In genomic region chr3:71103550-71103949, GRCm38 (mm10) we compare ENCODE assay signal across 24 mouse cellular contexts.
DNase-seq lines count a peak whose midpoint lies in the region; ATAC-seq lines count a peak whose summit lies in the region.
"Had no signal": no experiment of that assay in that cellular context is flagged by ENCODE, and none has a peak within 500 bp of the region (broad histone marks: within the 10 kb centered on the region; RNA-seq: fewer than 3 reads in every experiment).

No protein-coding gene starts in this region.

- no peaks in the 10 kb centered on the region for H3K27me3 ChIP-seq in midbrain, embryonic 12.5 days
- no peaks in the 10 kb centered on the region for H3K27me3 ChIP-seq in midbrain, embryonic 15.5 days (replicated peaks)
- H3K27me3 ChIP-seq in midbrain, embryonic 14.5 days (ENCODE audit: control insufficient read depth, insufficient read depth, low read length), result no peaks in the 10 kb centered on the region
- H3K27me3 ChIP-seq: forebrain, embryonic 13.5 days; heart, embryonic 13.5 days; hindbrain, embryonic 12.5 days; hindbrain, embryonic 15.5 days had no signal

- H3K9me3 ChIP-seq in midbrain, embryonic 12.5 days, result no peaks in the 10 kb centered on the region
- no peaks in the 10 kb centered on the region for H3K9me3 ChIP-seq in midbrain, embryonic 15.5 days
- H3K9me3 ChIP-seq in midbrain, embryonic 14.5 days (ENCODE audit: control insufficient read depth, low read length), result no peaks in the 10 kb centered on the region
- H3K9me3 ChIP-seq: forebrain, embryonic 10.5 days; forebrain, embryonic 13.5 days; heart, embryonic 10.5 days; heart, embryonic 13.5 days; hindbrain, embryonic 12.5 days; hindbrain, embryonic 15.5 days had no signal

- peak overlapping the region; percentile 35; the same call in 1 of the 2 replicates for H3K27ac ChIP-seq in midbrain, embryonic 12.5 days (replicated peaks)
- H3K27ac ChIP-seq in midbrain, embryonic 15.5 days, result no peak overlapping the region
- no peak overlapping the region for H3K27ac ChIP-seq in midbrain, embryonic 14.5 days (replicated peaks; ENCODE audit: low read depth, low read length)
- H3K27ac ChIP-seq: forebrain, embryonic 10.5 days; forebrain, embryonic 13.5 days; heart, adult 2 months; heart, embryonic 10.5 days; heart, embryonic 13.5 days; hindbrain, embryonic 12.5 days; hindbrain, embryonic 15.5 days had no signal

- 75% methylated on average over 6 of the region's 6 CpGs for WGBS in midbrain, embryonic 12.5 days
- 61% methylated on average over 6 of the region's 6 CpGs for WGBS in midbrain, embryonic 15.5 days
- 62% methylated on average over 6 of the region's 6 CpGs for WGBS in midbrain, embryonic 14.5 days

- no peak overlapping the region for H3K4me3 ChIP-seq in midbrain, embryonic 12.5 days
- no peak overlapping the region for H3K4me3 ChIP-seq in midbrain, embryonic 15.5 days
- no peak overlapping the region for H3K4me3 ChIP-seq in midbrain, embryonic 14.5 days (replicated peaks; ENCODE audit: low read depth, low read length)
- H3K4me3 ChIP-seq: forebrain, embryonic 10.5 days; forebrain, embryonic 13.5 days; heart, adult 2 months; heart, embryonic 10.5 days; heart, embryonic 13.5 days; hindbrain, embryonic 12.5 days; hindbrain, embryonic 15.5 days had no signal

- no peaks in the 10 kb centered on the region for H3K4me1 ChIP-seq in midbrain, embryonic 12.5 days
- no peaks in the 10 kb centered on the region for H3K4me1 ChIP-seq in midbrain, embryonic 15.5 days
- no peaks in the 10 kb centered on the region for H3K4me1 ChIP-seq in midbrain, embryonic 14.5 days (ENCODE audit: control insufficient read depth, insufficient read depth, low read length)
- H3K4me1 ChIP-seq: forebrain, embryonic 10.5 days; forebrain, embryonic 13.5 days; heart, embryonic 10.5 days; heart, embryonic 13.5 days; hindbrain, embryonic 12.5 days; hindbrain, embryonic 15.5 days had no signal

- peak; percentile 42 for DNase-seq in midbrain, embryonic 14.5 days
- DNase-seq in retina, embryonic 14.5 days (ENCODE audit: low spot score), result peak; percentile 30
- DNase-seq in adrenal gland, postnatal 25 days, result no peak
- DNase-seq: adrenal gland, adult 8-10 months; adrenal gland, postnatal 36 days; cerebellum, adult 18-20 months; cerebellum, adult 9-10 months; cerebellum, postnatal 14 days; gastrocnemius, postnatal 10 days; gastrocnemius, postnatal 36 days; heart, adult 2 months; heart, postnatal 14 days; heart, postnatal 4 days had no signal

- H3K4me2 ChIP-seq in midbrain, embryonic 12.5 days (replicated peaks), result no peak overlapping the region
- no peak overlapping the region for H3K4me2 ChIP-seq in midbrain, embryonic 15.5 days
- no peak overlapping the region for H3K4me2 ChIP-seq in midbrain, embryonic 14.5 days (ENCODE audit: low read length)
- H3K4me2 ChIP-seq: forebrain, embryonic 13.5 days; heart, embryonic 13.5 days; hindbrain, embryonic 12.5 days; hindbrain, embryonic 15.5 days had no signal

- no peak overlapping the region for H3K9ac ChIP-seq in midbrain, embryonic 12.5 days (replicated peaks)
- no peak overlapping the region for H3K9ac ChIP-seq in midbrain, embryonic 15.5 days
- H3K9ac ChIP-seq in midbrain, embryonic 14.5 days (replicated peaks; ENCODE audit: low read length), result no peak overlapping the region
- H3K9ac ChIP-seq: forebrain, embryonic 13.5 days; heart, embryonic 13.5 days; hindbrain, embryonic 12.5 days; hindbrain, embryonic 15.5 days had no signal

- ATAC-seq in midbrain, embryonic 12.5 days (ENCODE audit: low FRiP score, low read depth), result peak; percentile 68; the same call in 1 of the 2 replicates
- ATAC-seq in midbrain, embryonic 15.5 days (replicated peaks), result no peak
- no peak for ATAC-seq in midbrain, embryonic 14.5 days (ENCODE audit: low FRiP score, low TSS enrichment)
- no peak for ATAC-seq in activated CD4-positive, CD25-positive, alpha-beta regulatory T cell, adult 4 months
- ATAC-seq: CD4-positive, CD25-positive, alpha-beta regulatory T cell, adult 4 months; forebrain, embryonic 13.5 days; forebrain, embryonic 16.5 days had no signal

- H3K36me3 ChIP-seq in midbrain, embryonic 12.5 days, result no peaks in the 10 kb centered on the region
- no peaks in the 10 kb centered on the region for H3K36me3 ChIP-seq in midbrain, embryonic 15.5 days (replicated peaks)
- H3K36me3 ChIP-seq in midbrain, embryonic 14.5 days (ENCODE audit: control insufficient read depth, insufficient read depth, low read length), result no peaks in the 10 kb centered on the region
- H3K36me3 ChIP-seq: forebrain, embryonic 10.5 days; heart, embryonic 10.5 days; heart, embryonic 13.5 days; hindbrain, embryonic 12.5 days; hindbrain, embryonic 15.5 days had no signal
